Mouse (Mus musculus): ENCODE data around the gene Trpc6. TPM values are rescaled to one million over a fixed set of nuclear protein-coding genes. Genes with fewer than 3 reads are reported as not detected.

Trpc6 gene
- polyA plus RNA-seq, 1 experiment from 2014 or later = 1.1 TPM

DNA sequence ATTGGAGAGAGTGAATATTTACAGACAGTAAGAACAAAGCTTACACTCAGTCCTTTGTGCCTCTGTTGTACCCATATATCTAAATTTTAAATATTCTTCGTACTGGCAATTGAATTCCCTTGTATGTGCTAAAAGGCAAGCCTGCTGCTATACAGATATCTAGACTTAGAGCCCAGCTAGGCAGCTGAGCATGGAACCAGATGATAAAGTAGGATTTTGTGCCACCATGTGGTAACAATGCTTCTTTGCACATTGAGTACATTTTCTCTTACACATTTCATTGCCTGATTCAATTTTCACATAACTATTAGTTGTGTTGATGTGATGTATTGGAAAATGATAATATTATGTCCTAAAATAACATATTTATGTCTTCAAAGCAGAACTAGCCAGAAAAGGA, 132.7 kb downstream of the Trpc6 start:
- H3K36me3 ChIP-seq = no peaks in the 10 kb centered on the region
- no peak overlapping the region for H3K27ac ChIP-seq
- 62% methylated on average over 1 of the region's 1 CpGs for WGBS
- no peaks in the 10 kb centered on the region for H3K27me3 ChIP-seq
- no peak overlapping the region for H3K9ac ChIP-seq
- ATAC-seq (ENCODE audit: insufficient number of reproducible peaks, insufficient read depth, low FRiP score, low TSS enrichment, low read depth) = no peak
- no peak overlapping the region for H3K4me2 ChIP-seq
- H3K4me1 ChIP-seq = no peaks in the 10 kb centered on the region
- H3K9me3 ChIP-seq = no peaks in the 10 kb centered on the region
- H3K4me3 ChIP-seq = no peak overlapping the region

DNA sequence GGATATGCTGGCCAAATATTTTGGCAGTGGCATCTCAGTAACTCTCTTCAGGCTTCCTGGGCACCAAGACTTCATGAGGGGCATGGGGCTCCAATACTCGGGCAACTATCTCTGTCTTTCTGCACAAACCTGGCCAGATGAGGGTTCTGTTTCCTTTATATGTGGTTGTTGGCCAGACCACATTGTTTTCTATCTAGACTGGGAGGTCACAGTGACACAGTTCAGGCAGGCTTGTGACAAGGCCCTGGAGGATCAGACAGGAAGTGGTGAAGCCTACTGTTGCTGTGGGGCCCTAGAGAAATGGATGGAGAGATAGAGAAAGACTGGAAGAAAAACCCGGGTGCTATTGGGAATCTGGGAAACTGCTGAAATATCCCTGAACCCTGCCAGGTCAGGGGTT, 149.2 kb downstream of the Trpc6 start:
- Histone ChIP-seq H3K27ac (no peak overlapping the region), H3K4me2 (no peak overlapping the region), H3K27me3 (no peaks in the 10 kb centered on the region), H3K4me1 (no peaks in the 10 kb centered on the region), H3K36me3 (no peaks in the 10 kb centered on the region), H3K9ac (no peak overlapping the region), H3K9me3 (no peaks in the 10 kb centered on the region), H3K4me3 (no peak overlapping the region)
- WGBS = 79% methylated on average over 2 of the region's 2 CpGs
- no peak for ATAC-seq (ENCODE audit: insufficient number of reproducible peaks, insufficient read depth, low FRiP score, low TSS enrichment, low read depth)

DNA sequence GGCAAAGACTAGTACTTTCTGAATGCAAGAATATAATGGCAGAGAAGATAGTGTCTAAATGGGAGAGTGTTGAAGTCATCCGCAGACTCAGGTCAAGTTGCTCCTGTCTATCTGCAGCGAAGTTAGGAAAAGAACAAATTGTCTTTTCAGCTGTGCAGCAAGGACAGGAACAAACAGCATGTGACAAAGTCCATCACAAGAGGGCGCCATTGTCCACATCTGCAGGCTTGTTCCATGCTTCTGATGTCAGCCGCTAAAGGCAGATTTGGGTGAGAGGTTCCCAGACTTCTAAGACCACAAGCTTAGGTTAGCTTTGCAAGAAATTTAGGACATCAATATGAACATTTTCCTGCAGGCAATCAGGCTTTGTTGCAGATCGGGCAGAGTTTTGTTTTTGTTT, 156.7 kb downstream of the Trpc6 start:
- Histone ChIP-seq H3K27ac (no peak overlapping the region), H3K9ac (no peak overlapping the region), H3K9me3 (no peaks in the 10 kb centered on the region), H3K4me1 (peaks cover 6% of the 10 kb centered on the region; the same call in 1 of the 2 replicates), H3K27me3 (no peaks in the 10 kb centered on the region), H3K4me3 (no peak overlapping the region), H3K36me3 (no peaks in the 10 kb centered on the region), H3K4me2 (no peak overlapping the region)
- ATAC-seq (ENCODE audit: insufficient number of reproducible peaks, insufficient read depth, low FRiP score, low TSS enrichment, low read depth) = no peak
- 27% methylated on average over 5 of the region's 5 CpGs for WGBS

DNA sequence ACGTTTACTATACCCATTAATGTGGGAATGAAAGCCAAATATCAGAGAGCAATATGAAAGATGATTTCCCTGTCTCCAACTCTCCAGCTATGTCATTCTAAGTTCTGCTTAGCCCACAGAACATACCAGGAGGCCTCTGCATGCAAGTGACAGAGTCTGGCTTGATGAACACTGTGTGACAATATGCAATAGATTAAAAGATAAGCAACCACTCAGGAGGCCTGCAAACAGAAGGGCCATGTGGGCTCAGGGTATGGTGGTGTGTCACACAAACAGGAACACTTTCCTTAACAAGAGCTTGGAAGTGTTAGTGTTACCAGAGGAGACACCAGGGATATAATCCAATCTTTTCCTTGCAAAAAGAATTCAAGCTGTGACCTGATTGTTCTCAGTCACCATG, 159.6 kb downstream of the Trpc6 start:
- no peak for ATAC-seq (ENCODE audit: insufficient number of reproducible peaks, insufficient read depth, low FRiP score, low TSS enrichment, low read depth)
- Histone ChIP-seq H3K36me3 (no peaks in the 10 kb centered on the region), H3K4me2 (no peak overlapping the region), H3K9ac (no peak overlapping the region), H3K9me3 (no peaks in the 10 kb centered on the region), H3K27ac (no peak overlapping the region), H3K27me3 (no peaks in the 10 kb centered on the region), H3K4me3 (no peak overlapping the region), H3K4me1 (peaks cover 6% of the 10 kb centered on the region; the same call in 1 of the 2 replicates)
- WGBS = 57% methylated on average over 1 of the region's 1 CpGs

DNA sequence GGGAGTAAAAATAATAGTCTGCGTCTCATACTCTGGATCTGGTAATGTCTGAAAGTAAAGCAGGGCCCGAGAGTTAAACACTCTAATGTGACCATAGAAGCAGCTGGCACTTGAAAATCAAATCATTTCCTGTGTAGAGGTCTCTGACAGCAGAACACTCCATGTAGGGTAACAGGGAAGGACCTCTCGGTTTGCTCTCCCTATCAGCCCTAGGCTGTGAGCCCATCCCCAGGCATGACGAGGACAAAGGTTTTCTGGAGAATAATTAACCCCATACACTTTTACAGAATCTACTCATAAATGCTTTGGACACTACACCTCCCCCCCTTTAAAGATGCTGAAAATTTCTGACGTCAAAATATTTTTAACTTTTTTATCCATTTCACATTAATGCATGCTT, 160.0 kb downstream of the Trpc6 start:
- Histone ChIP-seq H3K9ac (no peak overlapping the region), H3K4me2 (no peak overlapping the region), H3K27me3 (no peaks in the 10 kb centered on the region), H3K27ac (no peak overlapping the region), H3K36me3 (no peaks in the 10 kb centered on the region), H3K9me3 (no peaks in the 10 kb centered on the region), H3K4me1 (peaks cover 6% of the 10 kb centered on the region; the same call in 1 of the 2 replicates), H3K4me3 (no peak overlapping the region)
- 45% methylated on average over 5 of the region's 5 CpGs for WGBS
- no peak for ATAC-seq (ENCODE audit: insufficient number of reproducible peaks, insufficient read depth, low FRiP score, low TSS enrichment, low read depth)

DNA sequence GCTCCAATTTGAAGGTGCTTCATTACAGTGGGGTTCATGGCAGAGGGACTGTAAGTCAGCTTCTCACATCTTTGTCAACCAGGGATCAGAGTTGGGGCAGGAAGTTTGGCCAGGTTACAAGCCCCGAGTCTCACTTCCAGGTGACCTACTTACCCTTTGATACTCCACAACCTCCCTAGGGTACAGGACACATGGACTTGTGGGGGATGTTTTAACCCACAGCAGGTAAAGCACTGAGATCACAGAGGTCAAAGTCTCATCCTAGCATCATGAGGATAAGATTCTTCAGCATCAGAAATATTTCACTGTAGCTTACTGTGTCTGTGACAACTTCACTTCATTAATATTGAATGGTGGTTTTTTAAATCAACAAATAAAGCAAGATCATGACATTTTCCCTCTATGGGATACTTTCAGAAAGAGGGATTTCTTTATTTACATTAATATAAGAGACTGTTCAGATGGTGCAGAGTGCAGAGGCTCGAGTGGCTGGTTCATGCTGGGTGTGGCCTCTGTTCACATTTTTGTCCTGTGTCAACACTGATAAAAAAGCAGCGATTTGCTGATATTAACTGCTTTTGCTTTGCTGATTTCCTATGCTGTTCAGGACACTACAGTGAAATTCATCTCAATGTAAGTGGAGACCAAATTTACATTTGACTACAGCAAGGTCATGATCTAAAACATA, 166.3 kb downstream of the Trpc6 start:
- Histone ChIP-seq H3K27ac (no peak overlapping the region), H3K9me3 (no peaks in the 10 kb centered on the region), H3K36me3 (no peaks in the 10 kb centered on the region), H3K4me3 (no peak overlapping the region), H3K9ac (no peak overlapping the region), H3K4me2 (no peak overlapping the region), H3K27me3 (no peaks in the 10 kb centered on the region), H3K4me1 (no peaks in the 10 kb centered on the region)
- WGBS = 66% methylated on average over 3 of the region's 3 CpGs
- ATAC-seq (ENCODE audit: insufficient number of reproducible peaks, insufficient read depth, low FRiP score, low TSS enrichment, low read depth) = no peak

DNA sequence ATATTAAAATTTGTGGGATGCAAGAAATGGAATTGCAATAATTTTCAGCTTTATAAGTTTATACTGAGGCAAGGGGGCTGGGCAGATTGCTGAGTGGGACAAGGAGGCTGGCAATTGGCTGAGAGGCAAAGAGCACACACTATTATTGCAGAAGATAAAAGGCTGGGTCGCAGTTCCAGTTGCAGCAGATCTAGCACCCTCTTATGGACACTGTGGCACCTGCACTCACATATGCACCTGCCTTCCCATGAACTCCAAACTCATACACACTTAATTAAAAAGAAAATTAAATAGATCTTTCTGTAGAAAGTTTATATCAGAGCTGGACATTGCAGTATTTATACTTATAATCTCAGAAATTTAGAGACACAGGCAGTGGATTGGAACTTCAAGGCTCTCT, 175.1 kb downstream of the Trpc6 start:
- Histone ChIP-seq H3K4me2 (no peak overlapping the region), H3K9ac (no peak overlapping the region), H3K4me1 (no peaks in the 10 kb centered on the region), H3K27me3 (no peaks in the 10 kb centered on the region), H3K9me3 (no peaks in the 10 kb centered on the region), H3K4me3 (no peak overlapping the region), H3K36me3 (no peaks in the 10 kb centered on the region), H3K27ac (no peak overlapping the region)
- ATAC-seq (ENCODE audit: insufficient number of reproducible peaks, insufficient read depth, low FRiP score, low TSS enrichment, low read depth) = no peak
- WGBS = 64% methylated on average over 1 of the region's 1 CpGs

DNA sequence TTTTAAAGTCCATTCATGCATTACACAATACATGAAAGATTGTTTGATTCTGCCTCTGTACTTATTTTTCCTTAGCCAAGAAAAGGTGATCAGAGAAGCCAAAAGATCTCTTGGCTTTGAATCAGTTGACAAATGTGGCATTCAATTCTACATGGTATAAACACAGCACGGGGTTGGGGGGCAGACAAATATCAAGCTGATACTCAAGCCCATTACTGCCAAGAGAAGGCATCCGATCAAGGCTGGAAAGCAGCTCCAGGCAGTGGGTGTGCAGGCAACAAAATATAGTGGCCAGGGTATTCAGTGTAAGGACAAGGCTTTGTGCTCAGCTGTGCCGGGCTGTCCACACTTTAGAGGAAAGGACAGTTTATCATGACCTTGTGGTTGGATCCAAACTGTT, 185.1 kb downstream of the Trpc6 start:
- Histone ChIP-seq H3K4me1 (no peaks in the 10 kb centered on the region), H3K27ac (no peak overlapping the region), H3K9ac (no peak overlapping the region), H3K27me3 (no peaks in the 10 kb centered on the region), H3K4me2 (no peak overlapping the region), H3K4me3 (no peak overlapping the region), H3K36me3 (no peaks in the 10 kb centered on the region), H3K9me3 (no peaks in the 10 kb centered on the region)
- 82% methylated on average over 3 of the region's 3 CpGs for WGBS
- no peak for ATAC-seq (ENCODE audit: insufficient number of reproducible peaks, insufficient read depth, low FRiP score, low TSS enrichment, low read depth)
